Mouse (Mus musculus) embryonic facial prominence, embryonic 10.5 days (tissue): Measurements from ENCODE around the gene Zmat5. TPM values are rescaled to one million over a fixed set of nuclear protein-coding genes. Genes with fewer than 3 reads are reported as not detected.
"Not testable (repeated sequence)": the region's sequence is repeated elsewhere in the genome, so short reads cannot be mapped to it uniquely, and the experiment has no call there.

Source experiments
- DNase-seq: peaks from one replicate; pipeline ENCODE4 v3.0.0-alpha.2; 2017; ENCODE audit warnings: low spot score
- H3K27ac ChIP-seq: fragments of 300-500 bp; sonication (generic); replicated peaks from 2 replicates; pipeline ENCODE4 v1.5.1; 2016; ENCODE audit warnings: mild to moderate bottlenecking
- H3K27me3 ChIP-seq: fragments of 300-500 bp; sonication (generic); replicated peaks from 2 replicates; pipeline ENCODE4 v1.6.1; 2016; ENCODE audit warnings: low read depth, mild to moderate bottlenecking; ENCODE audit not compliant: poor library complexity, severe bottlenecking
- H3K36me3 ChIP-seq: fragments of 300-500 bp; sonication (generic); replicated peaks from 2 replicates; pipeline ENCODE4 v1.6.1; 2016; ENCODE audit warnings: mild to moderate bottlenecking, moderate library complexity
- H3K4me1 ChIP-seq: fragments of 300-500 bp; sonication (generic); 2 replicates; pipeline ENCODE4 v1.6.1; 2016
- H3K4me3 ChIP-seq: fragments of 300-500 bp; sonication (generic); 2 replicates; pipeline ENCODE4 v1.5.1; 2016; ENCODE audit warnings: mild to moderate bottlenecking, moderate library complexity
- H3K9me3 ChIP-seq: fragments of 300-500 bp; sonication (generic); 2 replicates; pipeline ENCODE4 v1.6.1; 2016; ENCODE audit warnings: mild to moderate bottlenecking
- WGBS: fragments of 180-500 bp; shearing (Covaris S2); methylation state at CpG from one replicate; pipeline ENCODE4 v1.1.7; 2016; 5-methylcytosine and 5-hydroxymethylcytosine counted together
- polyA plus RNA-seq: library from polyadenylated mRNA; unstranded; fragments of >200 nt; fragmentation: Nextera tagmentation; extraction: Ambion mirVana; gene quantifications from 2 replicates; pipeline ENCODE4 v1.2.1, GENCODE M21; 2016

Zmat5 gene
- polyA plus RNA-seq, 1 experiment from 2014 or later: 75.4 TPM

- no peaks in the 10 kb centered on the region for H3K4me1 ChIP-seq
- no peak overlapping the region for H3K27ac ChIP-seq
- no peak overlapping the region for H3K4me3 ChIP-seq
- WGBS: 66% methylated on average over 7 of the region's 7 CpGs
- H3K27me3 ChIP-seq: no peaks in the 10 kb centered on the region
- H3K9me3 ChIP-seq: no peaks in the 10 kb centered on the region
- no peak for DNase-seq
- H3K36me3 ChIP-seq: peaks cover 29% of the 10 kb centered on the region
These were observed 7.2 kb upstream of the Zmat5 start for GRCm38 (mm10) chr11:4697043-4697983.

- 88% methylated on average over 8 of the region's 8 CpGs for WGBS
- Histone ChIP-seq H3K27me3 (no peaks in the 10 kb centered on the region), H3K4me3 (no peak overlapping the region), H3K36me3 (peaks cover 32% of the 10 kb centered on the region), H3K9me3 (no peaks in the 10 kb centered on the region), H3K4me1 (peaks cover 19% of the 10 kb centered on the region), H3K27ac (no peak overlapping the region)
- DNase-seq: no peak
These were observed 3.8 kb upstream of the Zmat5 start for GRCm38 (mm10) chr11:4700726-4701125.

GRCm38 (mm10) chr11:4703688-4704071 is 798 bp upstream of the Zmat5 start:
- no peaks in the 10 kb centered on the region for H3K27me3 ChIP-seq
- peak overlapping the region; percentile 83 for H3K4me3 ChIP-seq
- H3K4me1 ChIP-seq: peaks cover 19% of the 10 kb centered on the region
- peak overlapping the region; percentile 92 for H3K27ac ChIP-seq
- DNase-seq: no peak
- H3K9me3 ChIP-seq: no peaks in the 10 kb centered on the region
- WGBS: 8% methylated on average over 12 of the region's 12 CpGs
- H3K36me3 ChIP-seq: peaks cover 32% of the 10 kb centered on the region

- H3K9me3 ChIP-seq: no peaks in the 10 kb centered on the region
- no peaks in the 10 kb centered on the region for H3K27me3 ChIP-seq
- peak overlapping the region; percentile 92 for H3K27ac ChIP-seq
- 9% methylated on average over 4 of the region's 4 CpGs for WGBS
- H3K4me3 ChIP-seq: peak overlapping the region; percentile 83
- peaks cover 19% of the 10 kb centered on the region for H3K4me1 ChIP-seq
- DNase-seq: no peak
- H3K36me3 ChIP-seq: peaks cover 23% of the 10 kb centered on the region
These were observed 700 bp downstream of the Zmat5 start for GRCm38 (mm10) chr11:4705178-4705577.

- not testable (repeated sequence) for H3K4me1 ChIP-seq, H3K4me3 ChIP-seq, H3K27me3 ChIP-seq, H3K27ac ChIP-seq, H3K36me3 ChIP-seq, H3K9me3 ChIP-seq, DNase-seq
- 91% methylated on average over 4 of the region's 4 CpGs for WGBS
These were observed 5.7 kb downstream of the Zmat5 start for GRCm38 (mm10) chr11:4710188-4710587.

- no peaks in the 10 kb centered on the region for H3K27me3 ChIP-seq
- no peaks in the 10 kb centered on the region for H3K9me3 ChIP-seq
- no peak for DNase-seq
- no peaks in the 10 kb centered on the region for H3K36me3 ChIP-seq
- no peak overlapping the region for H3K4me3 ChIP-seq
- no peak overlapping the region for H3K27ac ChIP-seq
- no peaks in the 10 kb centered on the region for H3K4me1 ChIP-seq
These were observed 8.3 kb downstream of the Zmat5 start for GRCm38 (mm10) chr11:4712822-4713221.

- 90% methylated on average over 4 of the region's 4 CpGs for WGBS
- Histone ChIP-seq H3K9me3 (no peaks in the 10 kb centered on the region), H3K36me3 (no peaks in the 10 kb centered on the region), H3K27ac (no peak overlapping the region), H3K4me1 (peaks cover 4% of the 10 kb centered on the region; the same call in 1 of the 2 replicates), H3K27me3 (no peaks in the 10 kb centered on the region), H3K4me3 (no peak overlapping the region)
- no peak for DNase-seq
These were observed 10.2 kb downstream of the Zmat5 start for GRCm38 (mm10) chr11:4714727-4715126.

GRCm38 (mm10) chr11:4715596-4715995 is 11.1 kb downstream of the Zmat5 start:
- Histone ChIP-seq H3K36me3 (no peaks in the 10 kb centered on the region), H3K4me1 (peaks cover 8% of the 10 kb centered on the region; the same call in 1 of the 2 replicates), H3K27me3 (no peaks in the 10 kb centered on the region), H3K4me3 (no peak overlapping the region), H3K9me3 (no peaks in the 10 kb centered on the region), H3K27ac (no peak overlapping the region)
- WGBS: 86% methylated on average over 4 of the region's 4 CpGs
- DNase-seq: no peak

GRCm38 (mm10) chr11:4716530-4717236 is 12.2 kb downstream of the Zmat5 start:
- H3K4me1 ChIP-seq: peaks cover 14% of the 10 kb centered on the region; the same call in 1 of the 2 replicates
- no peak for DNase-seq
- H3K9me3 ChIP-seq: no peaks in the 10 kb centered on the region
- no peak overlapping the region for H3K4me3 ChIP-seq
- H3K36me3 ChIP-seq: no peaks in the 10 kb centered on the region
- 85% methylated on average over 5 of the region's 5 CpGs for WGBS
- H3K27ac ChIP-seq: no peak overlapping the region
- H3K27me3 ChIP-seq: no peaks in the 10 kb centered on the region

- Histone ChIP-seq H3K9me3 (no peaks in the 10 kb centered on the region), H3K27ac (no peak overlapping the region), H3K4me3 (no peak overlapping the region), H3K4me1 (peaks cover 14% of the 10 kb centered on the region; the same call in 1 of the 2 replicates), H3K27me3 (no peaks in the 10 kb centered on the region), H3K36me3 (peaks cover 13% of the 10 kb centered on the region)
- no peak for DNase-seq
- 88% methylated on average over 5 of the region's 5 CpGs for WGBS
These were observed 14.1 kb downstream of the Zmat5 start for GRCm38 (mm10) chr11:4718548-4718947.

GRCm38 (mm10) chr11:4719961-4720360 is 15.5 kb downstream of the Zmat5 start:
- no peaks in the 10 kb centered on the region for H3K9me3 ChIP-seq
- DNase-seq: no peak
- H3K36me3 ChIP-seq: peaks cover 26% of the 10 kb centered on the region
- peaks cover 14% of the 10 kb centered on the region; the same call in 1 of the 2 replicates for H3K4me1 ChIP-seq
- no peak overlapping the region for H3K4me3 ChIP-seq
- no peaks in the 10 kb centered on the region for H3K27me3 ChIP-seq
- no peak overlapping the region for H3K27ac ChIP-seq
- 91% methylated on average over 9 of the region's 9 CpGs for WGBS

GRCm38 (mm10) chr11:4720393-4720792 is 15.9 kb downstream of the Zmat5 start:
- no peak overlapping the region for H3K4me3 ChIP-seq
- no peaks in the 10 kb centered on the region for H3K9me3 ChIP-seq
- peaks cover 14% of the 10 kb centered on the region; the same call in 1 of the 2 replicates for H3K4me1 ChIP-seq
- H3K27ac ChIP-seq: no peak overlapping the region
- DNase-seq: no peak
- 72% methylated on average over 11 of the region's 11 CpGs for WGBS
- H3K27me3 ChIP-seq: no peaks in the 10 kb centered on the region
- peaks cover 31% of the 10 kb centered on the region for H3K36me3 ChIP-seq
